Mouse (Mus musculus) liver, embryonic 14.5 days (tissue): ENCODE measurements at regions not wholly inside any gene's neighbourhood (a gene's known extent, or its start where the extent isn't known, plus 50 kb on each side); places are given as distances from the start of the nearest gene placed in this dataset.

ENCODE experiments used
- CTCF ChIP-seq: IDR thresholded peaks from 2 replicates; pipeline ENCODE4 v1.5.1; 2016; ENCODE audit warnings: antibody characterized with exemption, low read depth, control low read depth
- EP300 ChIP-seq: IDR thresholded peaks from 2 replicates; pipeline ENCODE4 v1.6.1; 2016; ENCODE audit warnings: antibody characterized with exemption, low read depth

- no peak for TF ChIP-seq EP300
- TF ChIP-seq CTCF: no peak
Observed at GRCm38 (mm10) chr4:125901546-125902276, 122.6 kb upstream of the Csf3r start.
